Mouse (Mus musculus): ENCODE results near the gene Fam69b. TPM values are rescaled to one million over a fixed set of nuclear protein-coding genes. Genes with fewer than 3 reads are reported as not detected.

The Fam69b gene
- total RNA-seq, 1 experiment from 2014 or later, result not detected

DNA sequence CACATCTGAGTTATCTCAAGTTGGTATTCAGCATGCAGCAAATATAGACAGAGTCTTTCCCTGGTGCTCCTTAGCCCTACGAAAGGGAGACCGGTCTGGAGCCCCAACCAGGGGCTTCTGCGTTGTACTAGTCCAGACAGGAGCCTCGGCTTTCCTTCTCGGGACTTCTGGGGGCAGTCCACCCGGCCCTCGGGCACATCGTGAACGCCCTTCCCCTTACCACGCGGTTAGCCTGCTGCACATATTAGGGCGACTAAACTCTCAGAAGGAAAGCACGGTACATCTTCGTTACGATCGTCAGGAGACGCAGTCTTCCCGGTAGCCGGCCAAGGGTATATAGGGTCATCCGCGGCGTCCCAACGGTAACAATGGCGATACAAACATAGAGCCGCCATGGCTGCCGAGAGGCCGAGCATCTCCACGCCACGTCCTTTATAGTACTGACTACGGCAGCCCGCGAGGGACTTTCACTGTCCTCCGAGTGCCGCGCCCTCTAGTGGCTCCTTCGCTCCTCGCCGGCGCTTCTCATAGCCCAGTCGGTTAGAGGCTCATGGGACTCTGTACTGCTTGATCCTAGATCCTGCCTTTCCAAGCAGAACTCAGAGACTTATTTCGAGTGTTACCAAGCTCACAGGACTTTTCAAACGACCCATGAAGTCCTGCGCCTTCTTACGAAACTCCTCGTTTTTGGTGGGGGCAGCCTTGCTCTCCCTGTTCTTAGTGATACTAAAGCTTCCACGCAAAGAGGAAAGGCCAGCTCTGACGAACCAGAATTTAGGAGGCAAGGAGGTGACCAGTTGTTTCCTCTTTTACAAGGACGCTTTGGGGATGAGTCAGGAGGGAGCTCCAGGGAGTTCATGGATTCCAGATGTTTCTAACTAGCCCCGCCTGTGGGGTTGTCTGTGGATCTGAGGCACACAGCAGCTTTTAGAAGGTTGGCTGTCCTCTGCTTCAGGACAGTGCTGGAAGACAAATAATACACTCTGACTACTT lies 11.9 kb downstream of the Fam69b start:
- ATAC-seq (replicated peaks; ENCODE audit: insufficient number of reproducible peaks, low FRiP score, low TSS enrichment, poor library complexity, severe bottlenecking), result peak; percentile 90

DNA sequence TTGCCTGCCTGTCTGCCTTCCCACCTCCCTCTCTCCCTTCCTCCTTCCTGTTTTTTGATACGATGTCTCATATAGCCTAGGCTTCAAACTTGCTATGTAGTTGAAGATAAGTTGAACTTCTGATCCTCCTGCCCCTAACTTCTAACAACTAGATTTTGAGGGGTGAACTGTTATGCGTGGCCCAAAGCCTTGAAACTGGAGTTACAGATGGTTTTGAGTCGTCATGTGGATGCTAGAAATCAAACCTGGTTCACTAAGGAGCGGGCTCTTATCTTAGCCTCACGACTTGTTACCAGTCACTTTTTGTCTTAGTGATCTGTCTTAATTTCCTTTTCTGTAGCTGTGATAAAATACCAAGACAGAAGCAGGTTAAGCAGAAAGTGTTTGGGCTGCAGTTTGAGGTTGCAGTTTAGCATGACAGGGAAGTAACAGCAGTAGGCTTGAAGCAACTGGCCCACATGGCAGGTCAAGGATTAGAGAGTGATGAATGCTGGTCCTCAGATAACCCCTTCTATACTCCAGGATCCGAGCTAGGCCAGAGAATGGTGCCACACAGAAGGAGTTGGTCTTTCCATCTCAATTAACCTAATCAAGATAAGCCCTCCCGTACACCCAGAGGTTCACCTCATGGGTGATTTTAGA lies 12.9 kb downstream of the Fam69b start:
- no peak for ATAC-seq (replicated peaks; ENCODE audit: insufficient number of reproducible peaks, low FRiP score, low TSS enrichment, poor library complexity, severe bottlenecking)

DNA sequence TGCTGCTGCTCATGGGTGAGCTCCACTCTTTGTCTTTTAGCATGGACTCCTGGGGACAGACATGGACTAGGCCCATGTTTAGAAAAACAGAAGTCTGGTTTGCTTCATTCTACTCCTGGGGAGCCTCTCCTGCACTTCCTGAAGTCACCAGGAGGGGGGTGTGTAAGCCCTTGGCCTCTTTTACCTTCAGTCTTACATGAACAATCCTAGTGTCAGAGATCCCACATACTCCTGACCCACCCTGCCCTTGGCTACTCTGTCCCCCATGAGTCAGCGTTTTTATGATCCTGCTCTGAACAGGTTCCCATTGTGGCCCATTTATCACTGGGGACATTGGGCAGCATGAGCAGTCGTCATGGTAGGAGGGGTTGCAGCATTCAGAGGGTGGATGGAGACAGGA lies 15.7 kb downstream of the Fam69b start:
- no peak; the same call in 1 of the 2 replicates for ATAC-seq (replicated peaks; ENCODE audit: insufficient number of reproducible peaks, low FRiP score, low TSS enrichment, poor library complexity, severe bottlenecking)

DNA sequence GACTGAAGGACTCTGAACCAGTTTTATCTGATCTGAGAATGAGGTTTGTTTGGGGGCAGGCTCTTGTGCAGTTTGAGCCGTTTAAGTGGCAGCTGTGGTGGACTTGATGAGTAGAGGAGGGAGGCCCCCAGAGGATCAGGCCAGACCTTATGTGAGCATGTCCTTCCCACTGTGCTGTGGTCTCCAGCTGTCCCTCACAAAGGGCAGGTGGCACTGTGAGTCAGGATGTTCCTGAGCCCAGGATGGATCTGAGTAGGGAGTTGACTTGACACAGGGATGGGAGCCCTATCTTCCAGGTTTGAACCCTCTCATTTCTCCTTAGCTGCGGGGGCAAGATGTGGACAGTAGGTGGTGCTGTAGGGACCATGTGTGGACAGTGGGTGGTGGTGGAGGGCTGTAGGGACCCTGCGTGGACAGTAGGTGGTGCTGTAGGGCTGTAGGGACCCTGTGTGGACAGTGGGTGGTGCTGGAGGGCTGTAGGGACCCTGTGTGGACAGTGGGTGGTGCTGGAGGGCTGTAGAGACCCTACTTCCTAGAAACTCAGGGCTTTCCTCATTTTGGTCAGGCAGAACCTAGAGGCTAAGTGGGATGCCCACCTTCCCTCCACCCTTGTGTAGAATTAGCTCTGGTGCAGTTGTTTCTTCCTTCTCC lies 18.5 kb downstream of the Fam69b start:
- ATAC-seq (replicated peaks; ENCODE audit: insufficient number of reproducible peaks, low FRiP score, low TSS enrichment, poor library complexity, severe bottlenecking), result peak; percentile 97

DNA sequence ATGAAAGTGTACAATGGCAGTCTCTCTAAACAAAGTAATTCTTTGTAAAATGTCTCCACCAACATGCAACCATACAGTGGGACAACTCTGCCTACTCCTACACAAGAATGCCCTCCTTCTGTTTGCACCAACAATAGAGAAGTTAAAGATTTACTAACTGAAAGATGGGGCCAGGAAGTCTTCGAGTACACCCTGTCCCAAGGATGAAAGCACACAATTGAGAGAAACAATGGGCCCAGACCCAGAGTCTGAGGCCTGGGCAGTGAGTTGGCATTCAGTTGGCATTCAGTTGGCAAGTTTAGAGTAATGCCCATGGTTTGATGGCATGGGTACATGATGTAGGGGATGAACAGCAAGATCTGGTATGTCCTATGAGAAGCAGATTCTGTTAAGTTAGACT lies 26.4 kb downstream of the Fam69b start:
- ATAC-seq (replicated peaks; ENCODE audit: insufficient number of reproducible peaks, low FRiP score, low TSS enrichment, poor library complexity, severe bottlenecking), result no peak

DNA sequence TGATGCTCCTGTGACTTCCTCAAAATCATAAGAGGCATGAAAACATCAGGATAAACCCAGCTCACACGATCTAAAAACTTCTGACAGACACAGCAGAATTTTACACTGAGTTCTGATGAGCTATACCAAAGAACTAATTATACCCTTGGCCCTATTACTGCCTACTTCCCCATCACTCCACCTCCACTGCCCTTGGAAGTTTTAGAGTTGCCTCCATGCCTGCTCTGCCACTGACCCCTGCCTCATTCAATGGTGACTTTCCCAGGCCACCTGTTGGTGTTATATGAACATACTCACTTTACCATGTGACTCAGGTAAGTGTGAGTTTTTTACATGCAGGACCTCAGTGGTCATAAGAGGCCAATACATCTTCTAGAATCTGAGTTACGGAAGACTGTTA lies 29.2 kb downstream of the Fam69b start:
- ATAC-seq (replicated peaks; ENCODE audit: insufficient number of reproducible peaks, low FRiP score, low TSS enrichment, poor library complexity, severe bottlenecking), result no peak

DNA sequence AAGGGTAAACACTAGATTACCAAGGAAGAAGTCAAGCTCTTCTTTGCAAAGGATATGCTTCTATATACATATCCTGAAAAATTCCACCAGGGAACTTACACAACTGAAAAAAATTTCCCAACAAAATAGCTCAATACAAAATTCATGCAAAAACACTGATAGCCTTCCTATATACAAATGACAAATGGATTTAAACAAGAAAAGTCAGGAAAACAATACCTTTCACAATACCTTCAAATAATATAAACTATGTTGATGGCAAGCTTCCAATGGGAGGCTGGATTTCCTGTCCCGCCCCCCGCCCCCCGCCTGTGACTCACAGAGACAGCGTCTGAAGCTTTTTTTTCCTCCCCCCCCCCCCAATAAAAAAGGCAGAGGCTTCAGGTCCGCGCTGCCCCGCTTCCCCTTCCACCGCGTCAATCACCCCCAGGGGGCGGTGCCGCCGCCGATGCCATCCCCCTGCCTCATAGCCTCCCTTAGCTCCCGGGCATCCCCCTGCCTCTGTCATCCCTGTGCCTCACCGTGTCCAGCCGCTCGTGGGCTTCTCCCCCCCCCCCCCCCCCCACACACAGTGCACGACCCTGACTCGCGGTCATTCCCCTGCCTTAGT lies 33.0 kb downstream of the Fam69b start:
- ATAC-seq (replicated peaks; ENCODE audit: insufficient number of reproducible peaks, low FRiP score, low TSS enrichment, poor library complexity, severe bottlenecking), result no peak

DNA sequence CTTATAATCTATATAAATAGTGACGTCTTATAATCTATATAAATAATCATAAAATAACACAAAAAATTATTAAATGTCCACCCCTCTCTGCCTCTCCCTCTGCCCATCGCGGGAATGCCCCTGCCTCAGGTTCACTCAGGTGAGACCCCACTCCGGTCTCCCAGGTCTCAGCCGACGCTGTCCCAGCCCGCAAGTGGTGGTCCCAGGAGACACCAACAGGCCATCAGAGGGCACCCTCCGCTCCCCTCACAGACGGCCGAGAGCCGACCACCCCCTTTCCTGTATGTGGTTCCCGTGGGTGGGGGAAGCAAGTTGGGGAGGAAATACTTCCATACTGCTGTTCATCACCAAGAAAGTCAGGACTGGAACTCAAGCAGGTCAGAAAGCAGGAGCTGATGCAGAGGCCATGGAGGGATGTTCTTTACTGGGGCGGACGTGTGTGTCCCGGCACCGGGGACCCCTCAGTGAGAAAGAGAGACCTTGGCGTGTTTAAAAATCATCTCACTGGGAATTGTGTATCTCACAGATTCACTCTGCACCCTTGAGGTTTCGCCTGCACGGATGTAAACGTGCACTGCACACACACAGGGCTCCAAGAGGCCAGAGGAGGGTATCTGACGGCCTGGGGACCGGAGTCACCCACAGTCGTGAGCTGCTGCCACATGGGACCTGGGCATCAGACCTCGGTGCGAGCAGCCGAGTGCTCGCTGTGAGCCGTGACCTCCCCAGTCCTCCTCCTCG lies 33.7 kb downstream of the Fam69b start:
- ATAC-seq (replicated peaks; ENCODE audit: insufficient number of reproducible peaks, low FRiP score, low TSS enrichment, poor library complexity, severe bottlenecking), result no peak

DNA sequence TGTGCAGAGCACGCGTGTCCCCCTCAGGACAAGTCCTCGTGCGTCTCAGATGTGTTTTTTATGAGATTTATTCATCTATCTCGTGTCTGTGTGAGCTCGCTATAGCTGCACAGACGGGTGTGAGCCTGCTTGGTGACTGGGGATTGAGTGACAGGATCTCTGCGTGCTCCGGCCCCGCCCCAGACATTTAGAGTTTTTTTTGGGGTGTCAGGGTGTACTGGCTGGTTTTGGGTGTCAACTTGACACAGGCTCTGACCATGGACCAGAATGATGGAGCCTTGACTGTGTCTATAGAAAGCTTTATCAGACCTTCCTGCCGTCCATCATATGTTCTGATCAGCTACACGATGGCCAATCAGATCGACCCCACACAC lies 34.2 kb downstream of the Fam69b start:
- no peak for ATAC-seq (replicated peaks; ENCODE audit: insufficient number of reproducible peaks, low FRiP score, low TSS enrichment, poor library complexity, severe bottlenecking)

DNA sequence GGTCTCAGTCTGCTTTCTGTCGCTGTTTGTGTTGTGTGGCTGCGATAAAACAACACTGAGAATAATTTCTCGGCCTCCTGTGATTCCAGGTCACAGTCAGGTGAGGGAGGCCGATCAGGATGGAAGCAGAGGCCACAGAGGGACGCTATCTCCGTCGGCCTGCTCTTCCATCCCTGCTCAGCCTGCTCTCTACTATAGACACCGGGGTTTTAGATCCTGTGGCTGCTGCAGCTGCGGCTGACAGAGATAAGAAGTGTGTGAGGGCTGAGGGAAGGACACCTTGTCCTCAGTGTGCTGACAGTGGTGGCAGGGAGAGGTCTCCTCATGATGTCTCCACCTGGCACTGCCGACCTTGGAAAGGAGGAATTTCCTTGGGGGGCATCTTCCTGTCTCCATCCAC lies 34.9 kb downstream of the Fam69b start:
- no peak for ATAC-seq (replicated peaks; ENCODE audit: insufficient number of reproducible peaks, low FRiP score, low TSS enrichment, poor library complexity, severe bottlenecking)

DNA sequence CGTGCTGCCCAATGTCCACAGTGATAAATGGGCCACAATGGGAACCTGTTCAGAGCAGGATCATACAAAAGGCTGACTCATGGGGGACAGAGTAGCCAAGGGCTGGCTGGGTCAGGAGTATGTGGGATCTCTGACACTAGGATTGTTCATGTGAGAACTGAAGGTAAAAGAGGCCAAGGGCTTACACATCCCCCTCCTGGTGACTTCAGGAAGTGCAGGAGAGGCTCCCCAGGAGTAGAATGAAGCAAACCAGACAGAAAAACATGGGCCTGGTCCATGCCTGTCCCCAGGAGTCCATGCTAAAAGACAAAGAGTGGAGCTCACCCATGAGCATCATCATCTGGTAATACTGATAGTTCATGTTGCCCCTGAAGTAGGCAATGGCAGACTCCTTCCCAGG lies 35.3 kb downstream of the Fam69b start:
- peak; percentile 63; the same call in 1 of the 2 replicates for ATAC-seq (replicated peaks; ENCODE audit: insufficient number of reproducible peaks, low FRiP score, low TSS enrichment, poor library complexity, severe bottlenecking)

DNA sequence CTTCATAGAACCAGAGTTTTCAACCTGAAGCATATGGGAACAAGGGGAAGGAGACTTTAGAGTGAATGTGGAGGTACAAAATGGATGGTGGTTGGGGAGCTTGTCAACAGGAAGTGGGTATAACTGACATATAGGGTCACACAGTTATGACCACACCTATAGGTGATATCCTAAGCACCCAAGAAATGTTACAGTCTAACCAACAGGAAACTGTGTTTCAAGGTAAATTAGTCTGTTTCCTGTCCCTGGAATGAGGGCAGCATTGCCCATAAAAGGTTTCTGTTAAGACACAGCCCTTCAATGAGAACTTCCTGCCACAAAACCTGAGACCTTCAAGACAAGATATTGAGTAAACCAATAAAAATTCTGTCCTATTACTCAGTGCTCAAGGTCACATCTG lies 40.5 kb downstream of the Fam69b start:
- ATAC-seq (replicated peaks; ENCODE audit: insufficient number of reproducible peaks, low FRiP score, low TSS enrichment, poor library complexity, severe bottlenecking), result no peak

DNA sequence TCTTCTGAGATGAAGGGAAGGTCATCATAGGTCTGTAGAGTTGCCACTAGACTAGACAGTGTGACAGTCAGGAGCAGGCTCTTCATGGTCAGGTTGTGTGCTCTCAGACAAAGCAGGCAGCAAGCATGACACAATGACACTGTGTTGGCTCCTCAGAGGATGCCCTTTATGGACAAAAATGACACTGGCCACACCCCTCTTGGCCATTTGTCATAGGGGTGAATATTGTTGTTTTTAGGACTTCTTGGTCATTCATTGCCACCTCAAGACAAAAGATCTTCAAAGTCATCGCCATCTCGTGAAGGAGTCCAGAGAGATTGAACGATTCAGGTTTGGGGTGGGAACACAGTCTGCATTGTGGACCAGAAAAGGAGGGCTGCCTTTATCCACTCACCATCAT lies 42.9 kb downstream of the Fam69b start, which contains the start of gene Lcn4:
Gene Lcn4, minus strand, starts transcription at position 101 of the 400 bp plus-strand sequence.
- no peak for ATAC-seq (replicated peaks; ENCODE audit: insufficient number of reproducible peaks, low FRiP score, low TSS enrichment, poor library complexity, severe bottlenecking)

Other genes with a start within 250 kb of the Fam69b start
- gene Snapc4, start 247.8 kb upstream of the Fam69b start, total RNA-seq (2017), result 29.6 to 63.7 TPM (median 31.7 TPM) in 3 replicates
- 83.7 to 122 TPM (median 118 TPM) in 3 replicates for gene Entr1, start 239.1 kb upstream of the Fam69b start, total RNA-seq (2017)
- gene Pmpca, start 239.1 kb upstream of the Fam69b start, total RNA-seq (2017), result 54.9 to 68.4 TPM (median 59.0 TPM) in 3 replicates
- 6.1 to 17.0 TPM (median 8.7 TPM) in 3 replicates for gene Inpp5e, start 219.3 kb upstream of the Fam69b start, total RNA-seq (2017)
- 40.0 to 69.7 TPM (median 50.1 TPM) in 3 replicates for gene Sec16a, start 183.2 kb upstream of the Fam69b start, total RNA-seq (2017)
- gene Notch1, start 111.8 kb upstream of the Fam69b start, total RNA-seq (2017), result 11.6 to 22.2 TPM (median 13.8 TPM) in 3 replicates
- gene Egfl7, start 48.4 kb upstream of the Fam69b start, total RNA-seq (2017), result not detected in 3 replicates
- gene Gm20532, start 41.8 kb upstream of the Fam69b start, total RNA-seq (2017), result not detected in 3 replicates
- gene Agpat2, start 24.0 kb upstream of the Fam69b start, total RNA-seq (2017), result 24.2 to 27.3 TPM (median 25.1 TPM) in 3 replicates
- gene Lcn4, start 42.8 kb downstream of the Fam69b start, total RNA-seq (2017), result 1.3 TPM in 1 of 3 replicates, not detected in the others
- not detected in 3 replicates for gene Abo, start 236.5 kb downstream of the Fam69b start, total RNA-seq (2017)

Data from monocyte, adult 5-6 weeks (primary cell).